Mouse (Mus musculus) cerebellum, postnatal 10 days (tissue): ENCODE measurements around the gene Olfr1314.

Experiments used
- DNase-seq, 2 experiments: peaks; one replicate each; pipeline ENCODE4 v3.0.0; 2021; ENCODE audit warnings: mixed read lengths in 2 of 2

Gene Olfr1314

GRCm38 (mm10) chr2:112096681-112097080 lies at the start of gene Olfr1314:
Gene Olfr1314 (minus strand): TSS chr2:112096781.
- DNase-seq, result no peak

GRCm38 (mm10) chr2:112140029-112140428 lies 43.4 kb upstream of the Olfr1314 start, which contains the start of gene Olfr1317:
Gene Olfr1317 (plus strand): TSS chr2:112140329.
- no peak for DNase-seq

DNA sequence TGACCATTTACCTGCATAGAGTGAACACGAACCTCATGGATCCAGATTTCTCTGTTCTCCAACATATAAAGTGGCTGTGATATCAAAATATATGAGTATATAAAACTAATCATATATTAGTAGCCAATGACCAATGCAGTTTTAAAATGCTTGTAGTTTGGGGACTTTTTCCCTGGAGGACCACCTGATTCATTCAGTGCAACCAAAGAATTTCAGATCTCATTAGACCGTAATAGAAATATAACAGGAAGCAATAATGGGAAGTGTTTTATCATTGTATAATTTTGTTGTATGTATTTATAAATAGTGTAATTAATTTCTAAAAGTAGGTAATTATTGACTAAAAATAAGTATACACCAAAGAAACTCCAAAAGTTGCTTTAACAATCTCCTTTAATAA lies 38.3 kb upstream of the Olfr1314 start, which contains the start of gene Olfr1316:
Olfr1316 (minus strand) TSS at position 101 of the 400 bp plus-strand sequence.
- no peak for DNase-seq

GRCm38 (mm10) chr2:112115340-112115739 lies 18.8 kb upstream of the Olfr1314 start, which contains the start of gene Olfr1315-ps1:
Gene Olfr1315-ps1 (minus strand): TSS chr2:112115440.
- DNase-seq, result no peak

DNA sequence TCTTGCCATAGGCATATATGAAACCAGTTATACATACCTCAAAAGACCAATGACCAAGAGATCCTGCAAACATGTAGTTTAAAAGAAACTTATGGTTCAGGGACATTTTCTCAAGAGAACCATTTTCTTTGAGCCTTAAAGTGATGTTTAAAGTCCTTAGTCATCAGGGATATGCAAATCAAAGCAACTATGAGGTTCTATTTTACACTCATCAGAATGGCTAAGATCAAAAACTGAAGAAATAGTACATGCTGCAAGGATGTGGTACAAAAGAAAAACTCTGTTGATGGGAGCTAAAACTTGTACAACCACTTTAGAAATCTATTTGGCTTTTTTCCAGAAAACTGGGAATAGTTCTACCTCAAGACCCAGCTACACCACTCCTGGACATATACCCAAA lies 18.8 kb downstream of the Olfr1314 start, which contains the start of gene Olfr1313:
Olfr1313 (minus strand) TSS at position 101 of the 400 bp plus-strand sequence.
- no peak for DNase-seq

DNA sequence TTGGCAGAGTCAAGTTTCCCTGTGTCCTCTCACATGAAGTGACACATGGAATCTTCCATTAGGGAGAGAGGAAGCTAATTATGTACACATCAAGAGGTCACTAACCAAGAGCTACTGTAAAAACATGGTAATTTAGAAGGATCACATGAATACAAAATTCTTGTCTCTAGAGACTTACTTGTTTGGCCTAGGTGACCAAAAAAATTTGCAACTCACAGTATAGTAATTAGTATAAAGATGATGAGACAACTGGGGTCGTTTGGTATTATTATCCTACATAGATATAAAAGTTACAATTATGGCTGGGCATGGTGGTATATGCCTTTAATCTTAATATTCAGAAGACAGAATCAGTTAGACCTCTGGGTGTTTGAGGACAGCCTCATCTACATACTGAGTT lies 46.4 kb downstream of the Olfr1314 start, which contains the start of gene Olfr1312:
Olfr1312 (minus strand) TSS at position 101 of the 400 bp plus-strand sequence.
- no peak for DNase-seq
